Mouse (Mus musculus) CD4-positive helper T cell, adult 2 months (primary cell): ENCODE data around the gene Soat1.
A peak's percentile ranks its signal among the peaks of the same experiment; 100 is the strongest.

Experiments used
- DNase-seq: peaks from one replicate; pipeline ENCODE4 v3.0.0-alpha.2; 2012; ENCODE audit warnings: low read depth, missing footprints, low spot score

Gene Soat1

GRCm38 (mm10) chr1:156464963-156465362, 9.2 kb downstream of the Soat1 start:
- DNase-seq: no peak

GRCm38 (mm10) chr1:156463981-156464853, 9.9 kb downstream of the Soat1 start:
- no peak for DNase-seq

- peak; percentile 48 for DNase-seq
These were observed 11.7 kb downstream of the Soat1 start for GRCm38 (mm10) chr1:156462273-156462991.

GRCm38 (mm10) chr1:156461036-156461435, 13.1 kb downstream of the Soat1 start:
- no peak for DNase-seq

GRCm38 (mm10) chr1:156460216-156460615, 13.9 kb downstream of the Soat1 start:
- no peak for DNase-seq

GRCm38 (mm10) chr1:156459690-156460089, 14.4 kb downstream of the Soat1 start:
- peak; percentile 64 for DNase-seq

GRCm38 (mm10) chr1:156458391-156459060, 15.6 kb downstream of the Soat1 start:
- DNase-seq: no peak

- no peak for DNase-seq
These were observed 18.9 kb downstream of the Soat1 start for GRCm38 (mm10) chr1:156455005-156455758.

GRCm38 (mm10) chr1:156454384-156454783, 19.7 kb downstream of the Soat1 start:
- DNase-seq: no peak

- no peak for DNase-seq
These were observed 20.3 kb downstream of the Soat1 start for GRCm38 (mm10) chr1:156453876-156454275.

GRCm38 (mm10) chr1:156450478-156450877, 23.7 kb downstream of the Soat1 start:
- no peak for DNase-seq

- no peak for DNase-seq
These were observed 24.4 kb downstream of the Soat1 start for GRCm38 (mm10) chr1:156449691-156450090.

- no peak for DNase-seq
These were observed 25.0 kb downstream of the Soat1 start for GRCm38 (mm10) chr1:156449089-156449488.

- no peak for DNase-seq
These were observed 29.1 kb downstream of the Soat1 start for GRCm38 (mm10) chr1:156445049-156445448.

GRCm38 (mm10) chr1:156442776-156443175, 31.4 kb downstream of the Soat1 start:
- no peak for DNase-seq

GRCm38 (mm10) chr1:156442266-156442665, 31.9 kb downstream of the Soat1 start:
- no peak for DNase-seq

GRCm38 (mm10) chr1:156437726-156438125, 36.4 kb downstream of the Soat1 start:
- no peak for DNase-seq

- no peak for DNase-seq
These were observed 37.0 kb downstream of the Soat1 start for GRCm38 (mm10) chr1:156437016-156437708.

- DNase-seq: no peak
These were observed 40.6 kb downstream of the Soat1 start for GRCm38 (mm10) chr1:156433497-156433896.

- no peak for DNase-seq
These were observed 41.6 kb downstream of the Soat1 start for GRCm38 (mm10) chr1:156432498-156432897.

GRCm38 (mm10) chr1:156428434-156428833, 45.7 kb downstream of the Soat1 start:
- no peak for DNase-seq
